Mouse (Mus musculus): ENCODE results near the gene Armh4. TPM values are rescaled to one million over a fixed set of nuclear protein-coding genes. Genes with fewer than 3 reads are reported as not detected.
"Not testable (repeated sequence)": the region's sequence is repeated elsewhere in the genome, so short reads cannot be mapped to it uniquely, and the experiment has no call there.

The Armh4 gene
- polyA plus RNA-seq (2014; fragmentation: Nextera tagmentation; extraction: Ambion mirVana): 22.6 and 26.5 TPM in 2 replicates

- H3K4me2 ChIP-seq (ENCODE audit: low read depth, low read length, severe bottlenecking): peak within 1 kb of the TSS; percentile 77
- H3K9ac ChIP-seq (ENCODE audit: low read length): peak within 1 kb of the TSS; percentile 72
- no peaks in the 10 kb centered on the region for H3K4me1 ChIP-seq (replicated peaks; ENCODE audit: control insufficient read depth, insufficient read depth, low read length)
- under 1% methylated on average over 24 of the region's 24 CpGs for WGBS
- H3K4me3 ChIP-seq (ENCODE audit: low read depth, low read length): peak within 1 kb of the TSS; percentile 50
- ATAC-seq (replicated peaks; ENCODE audit: low FRiP score): peak; percentile 99
- DNase-seq (ENCODE audit: low spot score): peak; percentile 88
- H3K36me3 ChIP-seq (ENCODE audit: control insufficient read depth, insufficient read depth, low read length): no peaks in the 10 kb centered on the region
- H3K27ac ChIP-seq (ENCODE audit: low read depth, low read length): no peak within 1 kb of the TSS
- H3K27me3 ChIP-seq (ENCODE audit: control insufficient read depth, insufficient read depth, low read length): no peaks in the 10 kb centered on the region
- no peaks in the 10 kb centered on the region for H3K9me3 ChIP-seq (ENCODE audit: control insufficient read depth, low read length)
Measured at GRCm38 (mm10) chr14:49782715-49783531, at the start of gene Armh4. Gene Armh4, minus strand, starts transcription at chr14:49783383.

- WGBS: 9% methylated on average over 17 of the region's 17 CpGs
- ATAC-seq (replicated peaks; ENCODE audit: low FRiP score) (peak; percentile 86), DNase-seq (ENCODE audit: low spot score) (peak; percentile 65)
- Histone ChIP-seq H3K9me3 (ENCODE audit: control insufficient read depth, low read length) (no peaks in the 10 kb centered on the region), H3K4me2 (ENCODE audit: low read depth, low read length, severe bottlenecking) (peak overlapping the region; percentile 50), H3K9ac (ENCODE audit: low read length) (peak overlapping the region; percentile 39; the same call in 1 of the 2 replicates), H3K27ac (ENCODE audit: low read depth, low read length) (no peak overlapping the region), H3K36me3 (ENCODE audit: control insufficient read depth, insufficient read depth, low read length) (no peaks in the 10 kb centered on the region), H3K27me3 (ENCODE audit: control insufficient read depth, insufficient read depth, low read length) (no peaks in the 10 kb centered on the region), H3K4me3 (ENCODE audit: low read depth, low read length) (peak overlapping the region; percentile 25), H3K4me1 (replicated peaks; ENCODE audit: control insufficient read depth, insufficient read depth, low read length) (no peaks in the 10 kb centered on the region)
Measured at GRCm38 (mm10) chr14:49829192-49830171, 46.3 kb upstream of the Armh4 start.

GRCm38 (mm10) chr14:49819721-49820440 is 36.7 kb upstream of the Armh4 start:
- not testable (repeated sequence) for H3K36me3 ChIP-seq (ENCODE audit: control insufficient read depth, insufficient read depth, low read length); DNase-seq (ENCODE audit: low spot score); H3K9ac ChIP-seq (ENCODE audit: low read length); H3K4me2 ChIP-seq (ENCODE audit: low read depth, low read length, severe bottlenecking); H3K27me3 ChIP-seq (ENCODE audit: control insufficient read depth, insufficient read depth, low read length); H3K9me3 ChIP-seq (ENCODE audit: control insufficient read depth, low read length); H3K4me3 ChIP-seq (ENCODE audit: low read depth, low read length); H3K4me1 ChIP-seq (replicated peaks; ENCODE audit: control insufficient read depth, insufficient read depth, low read length); H3K27ac ChIP-seq (ENCODE audit: low read depth, low read length); ATAC-seq (replicated peaks; ENCODE audit: low FRiP score)
- WGBS: 76% methylated on average over 8 of the region's 8 CpGs

- not testable (repeated sequence) for DNase-seq (ENCODE audit: low spot score); H3K27me3 ChIP-seq (ENCODE audit: control insufficient read depth, insufficient read depth, low read length); H3K4me2 ChIP-seq (ENCODE audit: low read depth, low read length, severe bottlenecking); H3K4me1 ChIP-seq (replicated peaks; ENCODE audit: control insufficient read depth, insufficient read depth, low read length); H3K9ac ChIP-seq (ENCODE audit: low read length); H3K36me3 ChIP-seq (ENCODE audit: control insufficient read depth, insufficient read depth, low read length); H3K9me3 ChIP-seq (ENCODE audit: control insufficient read depth, low read length); H3K4me3 ChIP-seq (ENCODE audit: low read depth, low read length); ATAC-seq (replicated peaks; ENCODE audit: low FRiP score); H3K27ac ChIP-seq (ENCODE audit: low read depth, low read length)
- WGBS: 80% methylated on average over 6 of the region's 6 CpGs
Measured at GRCm38 (mm10) chr14:49818713-49819208, 35.6 kb upstream of the Armh4 start.

- H3K4me2 ChIP-seq (ENCODE audit: low read depth, low read length, severe bottlenecking); H3K9me3 ChIP-seq (ENCODE audit: control insufficient read depth, low read length); H3K4me1 ChIP-seq (replicated peaks; ENCODE audit: control insufficient read depth, insufficient read depth, low read length); H3K4me3 ChIP-seq (ENCODE audit: low read depth, low read length); H3K9ac ChIP-seq (ENCODE audit: low read length); DNase-seq (ENCODE audit: low spot score); H3K36me3 ChIP-seq (ENCODE audit: control insufficient read depth, insufficient read depth, low read length); ATAC-seq (replicated peaks; ENCODE audit: low FRiP score); H3K27ac ChIP-seq (ENCODE audit: low read depth, low read length); H3K27me3 ChIP-seq (ENCODE audit: control insufficient read depth, insufficient read depth, low read length): not testable (repeated sequence)
- WGBS: 81% methylated on average over 9 of the region's 9 CpGs
Measured at GRCm38 (mm10) chr14:49812966-49813365, 29.8 kb upstream of the Armh4 start.

GRCm38 (mm10) chr14:49805051-49805450 is 21.9 kb upstream of the Armh4 start:
- H3K4me3 ChIP-seq (ENCODE audit: low read depth, low read length); H3K36me3 ChIP-seq (ENCODE audit: control insufficient read depth, insufficient read depth, low read length); H3K27me3 ChIP-seq (ENCODE audit: control insufficient read depth, insufficient read depth, low read length); H3K4me1 ChIP-seq (replicated peaks; ENCODE audit: control insufficient read depth, insufficient read depth, low read length); H3K27ac ChIP-seq (ENCODE audit: low read depth, low read length); ATAC-seq (replicated peaks; ENCODE audit: low FRiP score); H3K4me2 ChIP-seq (ENCODE audit: low read depth, low read length, severe bottlenecking); H3K9ac ChIP-seq (ENCODE audit: low read length); DNase-seq (ENCODE audit: low spot score); H3K9me3 ChIP-seq (ENCODE audit: control insufficient read depth, low read length): not testable (repeated sequence)

GRCm38 (mm10) chr14:49801444-49801843 is 18.3 kb upstream of the Armh4 start:
- DNase-seq (ENCODE audit: low spot score) (no peak), ATAC-seq (replicated peaks; ENCODE audit: low FRiP score) (0 out of 2 replicates have a peak, but pooled peaks have one; percentile 51)
- Histone ChIP-seq H3K4me3 (ENCODE audit: low read depth, low read length) (no peak overlapping the region), H3K36me3 (ENCODE audit: control insufficient read depth, insufficient read depth, low read length) (no peaks in the 10 kb centered on the region), H3K9me3 (ENCODE audit: control insufficient read depth, low read length) (no peaks in the 10 kb centered on the region), H3K27me3 (ENCODE audit: control insufficient read depth, insufficient read depth, low read length) (no peaks in the 10 kb centered on the region), H3K27ac (ENCODE audit: low read depth, low read length) (no peak overlapping the region), H3K9ac (ENCODE audit: low read length) (no peak overlapping the region), H3K4me1 (replicated peaks; ENCODE audit: control insufficient read depth, insufficient read depth, low read length) (no peaks in the 10 kb centered on the region), H3K4me2 (ENCODE audit: low read depth, low read length, severe bottlenecking) (no peak overlapping the region)
- 13% methylated on average over 4 of the region's 4 CpGs for WGBS

GRCm38 (mm10) chr14:49793948-49794347 is 10.8 kb upstream of the Armh4 start:
- no peak for ATAC-seq (replicated peaks; ENCODE audit: low FRiP score)
- no peak for DNase-seq (ENCODE audit: low spot score)
- H3K36me3 ChIP-seq (ENCODE audit: control insufficient read depth, insufficient read depth, low read length): no peaks in the 10 kb centered on the region
- H3K27me3 ChIP-seq (ENCODE audit: control insufficient read depth, insufficient read depth, low read length): no peaks in the 10 kb centered on the region
- no peaks in the 10 kb centered on the region for H3K4me1 ChIP-seq (replicated peaks; ENCODE audit: control insufficient read depth, insufficient read depth, low read length)
- no peak overlapping the region for H3K4me3 ChIP-seq (ENCODE audit: low read depth, low read length)
- H3K27ac ChIP-seq (ENCODE audit: low read depth, low read length): no peak overlapping the region
- 87% methylated on average over 4 of the region's 4 CpGs for WGBS
- H3K4me2 ChIP-seq (ENCODE audit: low read depth, low read length, severe bottlenecking): no peak overlapping the region
- H3K9ac ChIP-seq (ENCODE audit: low read length): no peak overlapping the region
- no peaks in the 10 kb centered on the region for H3K9me3 ChIP-seq (ENCODE audit: control insufficient read depth, low read length)

Measured in forebrain, embryonic 11.5 days (tissue).